Mouse (Mus musculus) midbrain, embryonic 13.5 days (tissue): ENCODE measurements around the gene Itga11. TPM values are rescaled to one million over a fixed set of nuclear protein-coding genes. Genes with fewer than 3 reads are reported as not detected.

ENCODE experiments used
- ATAC-seq: fragments of 200-750 bp; cut with Nextera tagmentation; 2 replicates; pipeline ENCODE4 v1.8.0; 2017; ENCODE audit warnings: mild to moderate bottlenecking, moderate TSS enrichment, moderate library complexity
- H3K27ac ChIP-seq: fragments of 300-500 bp; sonication (generic); 2 replicates; pipeline ENCODE4 v1.5.1; 2015; ENCODE audit warnings: inconsistent platforms, mild to moderate bottlenecking, moderate library complexity
- H3K27me3 ChIP-seq: fragments of 300-500 bp; sonication (generic); 2 replicates; pipeline ENCODE4 v1.6.1; 2015; ENCODE audit warnings: mild to moderate bottlenecking, inconsistent platforms
- H3K36me3 ChIP-seq: fragments of 300-500 bp; sonication (generic); 2 replicates; pipeline ENCODE4 v1.6.1; 2015; ENCODE audit warnings: mild to moderate bottlenecking, inconsistent platforms
- H3K4me1 ChIP-seq: fragments of 300-500 bp; sonication (generic); replicated peaks from 2 replicates; pipeline ENCODE4 v1.6.1; 2015; ENCODE audit warnings: inconsistent platforms
- H3K4me2 ChIP-seq: fragments of 300-500 bp; sonication (generic); replicated peaks from 2 replicates; pipeline ENCODE4 v1.6.1; 2015; ENCODE audit warnings: moderate library complexity, mild to moderate bottlenecking, inconsistent platforms
- H3K4me3 ChIP-seq: fragments of 300-500 bp; sonication (generic); replicated peaks from 2 replicates; pipeline ENCODE4 v1.5.1; 2015; ENCODE audit warnings: mild to moderate bottlenecking, inconsistent platforms
- H3K9ac ChIP-seq: fragments of 300-500 bp; sonication (generic); replicated peaks from 2 replicates; pipeline ENCODE4 v1.6.1; 2015; ENCODE audit warnings: mild to moderate bottlenecking, inconsistent platforms
- H3K9me3 ChIP-seq: fragments of 300-500 bp; sonication (generic); 2 replicates; pipeline ENCODE4 v1.6.1; 2016; ENCODE audit warnings: mild to moderate bottlenecking, inconsistent platforms
- WGBS: fragments of 180-500 bp; shearing (Covaris S2); methylation state at CpG from one replicate; pipeline ENCODE4 v1.1.7; 2015; 5-methylcytosine and 5-hydroxymethylcytosine counted together
- polyA plus RNA-seq: library from polyadenylated mRNA; unstranded; fragments of >200 nt; fragmentation: Nextera tagmentation; extraction: Ambion mirVana; gene quantifications from 2 replicates; pipeline ENCODE4 v1.2.1, GENCODE M21; 2015

Itga11 gene
- polyA plus RNA-seq, 1 experiment from 2014 or later: 1.7 TPM

DNA sequence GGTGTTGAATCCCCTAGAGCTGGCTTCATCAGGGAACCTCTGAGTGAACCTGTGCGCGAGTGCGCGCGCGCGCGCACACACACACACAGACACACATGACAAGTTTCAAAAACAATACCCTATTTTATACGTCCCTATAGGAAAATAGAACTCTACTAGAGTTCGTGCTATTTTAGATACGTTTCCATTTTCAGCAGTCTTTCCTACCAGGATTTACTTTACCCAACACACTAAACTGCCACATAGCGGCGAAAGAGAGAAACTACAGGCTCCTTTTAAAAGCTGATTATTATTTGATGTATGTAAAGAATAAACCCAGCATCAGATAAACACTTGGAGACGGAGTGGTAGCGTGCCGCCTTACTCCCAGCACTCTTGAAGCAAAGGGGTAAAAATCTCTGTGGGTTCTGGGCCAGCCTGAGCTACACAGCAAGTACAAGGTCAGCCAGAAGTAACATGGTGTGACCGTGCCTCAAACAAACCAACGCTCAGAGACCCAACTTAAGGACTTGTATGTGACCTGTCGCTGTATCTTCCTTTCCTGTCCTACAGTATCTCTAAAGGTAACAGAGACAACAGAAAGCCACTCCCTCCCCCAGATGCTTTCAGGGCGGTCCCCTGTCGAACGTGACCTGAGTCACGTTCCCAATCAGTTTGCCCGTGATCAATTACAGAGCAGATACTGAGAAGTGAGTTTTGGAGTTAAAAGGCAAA lies 150.5 kb downstream of the Itga11 start:
- H3K4me2 ChIP-seq: peak overlapping the region; percentile 51
- peak; percentile 6; the same call in 1 of the 2 replicates for ATAC-seq
- no peaks in the 10 kb centered on the region for H3K9me3 ChIP-seq
- WGBS: 5% methylated on average over 24 of the region's 24 CpGs
- H3K9ac ChIP-seq: no peak overlapping the region
- H3K27ac ChIP-seq: peak overlapping the region; percentile 65; the same call in 1 of the 2 replicates
- H3K4me3 ChIP-seq: peak overlapping the region; percentile 34
- no peaks in the 10 kb centered on the region for H3K27me3 ChIP-seq
- peaks cover 32% of the 10 kb centered on the region for H3K4me1 ChIP-seq
- no peaks in the 10 kb centered on the region for H3K36me3 ChIP-seq

DNA sequence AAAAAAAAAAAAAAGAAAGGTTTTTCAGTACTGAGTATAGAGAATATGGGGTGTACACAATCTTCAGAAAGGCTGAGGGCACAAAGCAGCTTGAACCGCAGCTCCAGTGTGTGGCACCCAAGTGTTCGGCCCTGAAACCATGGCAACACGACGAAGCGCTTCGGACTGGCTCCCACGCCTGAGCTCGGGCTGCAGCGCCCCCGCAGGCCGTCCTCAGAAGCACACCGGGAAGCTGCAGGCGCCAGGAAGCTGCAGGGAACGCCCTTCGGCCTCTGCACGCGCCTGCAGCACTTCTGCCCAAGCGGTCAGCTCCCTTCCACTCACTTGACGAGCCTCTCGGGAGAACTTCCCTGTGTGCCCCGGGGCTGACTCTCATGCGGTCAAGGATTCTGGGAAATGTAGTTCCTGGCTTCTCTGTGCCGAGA lies 151.0 kb downstream of the Itga11 start:
- peak overlapping the region; percentile 51 for H3K4me2 ChIP-seq
- no peak overlapping the region for H3K9ac ChIP-seq
- H3K4me1 ChIP-seq: peaks cover 32% of the 10 kb centered on the region
- H3K9me3 ChIP-seq: no peaks in the 10 kb centered on the region
- peak overlapping the region; percentile 54 for H3K27ac ChIP-seq
- H3K27me3 ChIP-seq: no peaks in the 10 kb centered on the region
- peak overlapping the region; percentile 34 for H3K4me3 ChIP-seq
- ATAC-seq: peak; percentile 94
- no peaks in the 10 kb centered on the region for H3K36me3 ChIP-seq
- WGBS: under 1% methylated on average over 23 of the region's 23 CpGs

GRCm38 (mm10) chr9:62829877-62830276 lies 152.3 kb downstream of the Itga11 start:
- H3K27ac ChIP-seq: no peak overlapping the region
- no peak overlapping the region for H3K4me2 ChIP-seq
- no peaks in the 10 kb centered on the region for H3K9me3 ChIP-seq
- peaks cover 32% of the 10 kb centered on the region for H3K4me1 ChIP-seq
- no peaks in the 10 kb centered on the region for H3K36me3 ChIP-seq
- 81% methylated on average over 6 of the region's 6 CpGs for WGBS
- H3K9ac ChIP-seq: no peak overlapping the region
- no peak overlapping the region for H3K4me3 ChIP-seq
- H3K27me3 ChIP-seq: no peaks in the 10 kb centered on the region
- no peak for ATAC-seq

Other genes with a start within 250 kb of the Itga11 start
- 28.4 and 34.7 TPM in 2 replicates for gene Coro2b, start 140.8 kb upstream of the Itga11 start, polyA plus RNA-seq
- 56.2 and 58.1 TPM in 2 replicates for gene Fem1b, start 134.1 kb downstream of the Itga11 start, polyA plus RNA-seq
- gene Cln6, start 161.0 kb downstream of the Itga11 start, polyA plus RNA-seq: 4.6 and 5.7 TPM in 2 replicates
- 4.7 and 9.8 TPM in 2 replicates for gene Calml4, start 180.3 kb downstream of the Itga11 start, polyA plus RNA-seq